Mouse (Mus musculus) embryonic facial prominence, embryonic 14.5 days (tissue): Measurements from ENCODE around the gene Cacna2d3. TPM values are rescaled to one million over a fixed set of nuclear protein-coding genes. Genes with fewer than 3 reads are reported as not detected.
A peak's percentile ranks its signal among the peaks of the same experiment; 100 is the strongest.

Experiments
- ATAC-seq: fragments of 200-750 bp; cut with Nextera tagmentation; 2 replicates; pipeline ENCODE4 v1.8.0; 2017; ENCODE audit warnings: low read depth, moderate number of reproducible peaks, moderate TSS enrichment
- DNase-seq: peaks from one replicate; pipeline ENCODE4 v3.0.0-alpha.2; 2015; ENCODE audit warnings: low spot score
- H3K27ac ChIP-seq: fragments of 300-500 bp; sonication (generic); replicated peaks from 2 replicates; pipeline ENCODE4 v1.5.1; 2014; ENCODE audit warnings: low read depth, mild to moderate bottlenecking, low read length, moderate library complexity
- H3K27me3 ChIP-seq: fragments of 300-500 bp; sonication (generic); replicated peaks from 2 replicates; pipeline ENCODE4 v1.6.1; 2014; ENCODE audit warnings: low read length; ENCODE audit not compliant: control insufficient read depth, insufficient read depth
- H3K36me3 ChIP-seq: fragments of 300-500 bp; sonication (generic); 2 replicates; pipeline ENCODE4 v1.6.1; 2014; ENCODE audit warnings: low read length, mixed read lengths; ENCODE audit not compliant: control insufficient read depth, insufficient read depth
- H3K4me1 ChIP-seq: fragments of 300-500 bp; sonication (generic); 2 replicates; pipeline ENCODE4 v1.6.1; 2014; ENCODE audit warnings: antibody characterized with exemption, low read length; ENCODE audit not compliant: control insufficient read depth, insufficient read depth
- H3K4me2 ChIP-seq: fragments of 300-500 bp; sonication (generic); 2 replicates; pipeline ENCODE4 v1.6.1; 2014; ENCODE audit warnings: low read depth, mild to moderate bottlenecking, low read length, moderate library complexity, mixed read lengths
- H3K4me3 ChIP-seq: fragments of 300-500 bp; sonication (generic); 2 replicates; pipeline ENCODE4 v1.5.1; 2014; ENCODE audit warnings: low read depth, mild to moderate bottlenecking, low read length
- H3K9ac ChIP-seq: fragments of 300-500 bp; sonication (generic); 2 replicates; pipeline ENCODE4 v1.6.1; 2014; ENCODE audit warnings: low read depth, mild to moderate bottlenecking, low read length, moderate library complexity, mixed read lengths
- H3K9me3 ChIP-seq: fragments of 300-500 bp; sonication (generic); 2 replicates; pipeline ENCODE4 v1.6.1; 2016; ENCODE audit warnings: low read length; ENCODE audit not compliant: control insufficient read depth
- WGBS: fragments of 180-500 bp; shearing (Covaris S2); extraction: QIAGEN DNeasy Blood & Tissue Kit; methylation state at CpG from one replicate; pipeline ENCODE4 v1.1.7; 2014; 5-methylcytosine and 5-hydroxymethylcytosine counted together
- polyA plus RNA-seq: library from polyadenylated mRNA; unstranded; fragments of >200 nt; fragmentation: Nextera tagmentation; extraction: Ambion mirVana; gene quantifications from 2 replicates; pipeline ENCODE4 v1.2.1, GENCODE M21; 2014

Cacna2d3 gene
- polyA plus RNA-seq, 1 experiment from 2014 or later, result 16.4 TPM

DNA sequence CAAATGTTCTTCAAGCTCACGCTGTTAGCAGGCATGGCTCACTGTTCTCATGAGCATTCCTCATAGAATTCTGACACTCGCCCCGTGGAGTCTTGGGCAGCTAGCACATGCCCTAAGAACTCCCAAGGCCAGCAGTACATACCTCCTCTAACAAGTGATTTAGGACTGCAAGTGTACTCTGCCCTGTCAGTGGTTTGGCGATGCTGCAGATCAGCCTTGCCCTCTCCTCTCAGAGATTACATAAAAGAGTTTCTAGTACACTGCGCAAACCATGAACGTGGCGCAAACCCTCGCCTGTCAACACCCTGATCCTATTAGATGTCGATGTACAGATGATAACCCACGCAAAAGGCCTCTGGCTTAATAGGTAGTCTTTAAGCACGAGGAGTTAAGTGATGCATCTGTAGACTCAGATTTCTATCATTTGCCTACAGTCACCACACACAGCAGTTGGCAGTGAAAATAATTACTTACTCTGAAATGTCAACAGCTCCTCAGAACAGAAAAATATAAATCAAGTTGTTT lies 691.7 kb downstream of the Cacna2d3 start:
- Histone ChIP-seq H3K4me1 (peaks cover 25% of the 10 kb centered on the region), H3K27ac (peak overlapping the region; percentile 65; the same call in 1 of the 2 replicates), H3K27me3 (no peaks in the 10 kb centered on the region), H3K9me3 (no peaks in the 10 kb centered on the region), H3K4me2 (no peak overlapping the region), H3K9ac (no peak overlapping the region), H3K36me3 (no peaks in the 10 kb centered on the region), H3K4me3 (no peak overlapping the region)
- no peak for ATAC-seq
- 51% methylated on average over 11 of the region's 11 CpGs for WGBS
- peak; percentile 24 for DNase-seq

DNA sequence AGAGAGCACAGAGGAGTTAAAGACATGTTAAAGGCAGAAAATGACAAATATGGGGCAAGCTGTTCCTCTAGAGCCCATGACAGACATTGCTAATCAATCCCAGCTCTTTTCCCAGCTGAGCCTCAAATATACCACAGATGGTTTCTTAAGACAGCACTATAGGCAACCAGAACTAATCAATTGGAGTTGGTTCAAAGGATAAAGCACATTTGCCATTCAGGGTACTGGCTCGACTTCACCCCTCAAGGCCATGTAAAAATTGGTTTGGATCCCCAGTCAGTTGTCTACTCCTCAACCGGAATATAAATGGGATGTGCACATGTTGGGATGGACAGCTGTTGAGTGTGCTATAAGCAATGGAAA lies 692.6 kb downstream of the Cacna2d3 start:
- no peaks in the 10 kb centered on the region for H3K9me3 ChIP-seq
- peak overlapping the region; percentile 26; the same call in 1 of the 2 replicates for H3K4me2 ChIP-seq
- no peak overlapping the region for H3K4me3 ChIP-seq
- H3K36me3 ChIP-seq, result no peaks in the 10 kb centered on the region
- H3K27me3 ChIP-seq, result no peaks in the 10 kb centered on the region
- H3K9ac ChIP-seq, result no peak overlapping the region
- WGBS, result 34% methylated on average over 2 of the region's 2 CpGs
- ATAC-seq, result peak; percentile 76
- DNase-seq, result peak; percentile 91
- H3K4me1 ChIP-seq, result peaks cover 25% of the 10 kb centered on the region
- peak overlapping the region; percentile 83; the same call in 1 of the 2 replicates for H3K27ac ChIP-seq

DNA sequence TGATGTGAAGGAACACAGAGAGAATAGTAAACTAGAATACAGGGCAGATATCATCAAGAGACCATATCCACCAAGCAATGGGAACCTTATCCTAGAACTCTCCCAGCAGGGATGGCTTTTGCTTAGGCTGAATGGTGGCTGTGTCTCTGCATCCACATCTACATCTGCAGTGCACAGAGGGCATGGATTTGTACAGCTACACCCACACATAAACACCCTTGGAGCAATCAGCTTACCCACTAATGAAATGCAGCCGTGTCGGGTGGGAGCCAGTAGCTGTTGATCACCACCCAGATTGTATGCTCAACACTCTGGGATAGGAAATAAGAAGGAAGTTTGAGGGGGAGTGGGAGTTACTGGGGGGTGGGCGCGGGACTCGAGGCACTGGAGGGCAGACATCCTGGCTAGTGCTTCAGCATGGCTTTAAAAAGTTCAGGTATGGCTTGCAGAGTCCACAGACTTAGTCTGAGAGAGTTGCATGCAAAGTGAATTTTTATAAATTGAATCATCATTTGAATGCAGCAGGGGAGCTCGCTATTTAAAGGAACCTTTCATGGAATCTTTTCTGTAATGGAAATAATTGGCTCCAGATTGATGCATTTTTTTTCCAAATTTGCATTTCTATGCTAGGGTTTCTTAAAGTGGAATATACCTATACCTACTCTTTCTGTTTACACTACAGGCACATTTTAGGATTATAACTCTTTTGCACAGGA lies 693.1 kb downstream of the Cacna2d3 start:
- DNase-seq, result peak; percentile 75
- H3K4me2 ChIP-seq, result peak overlapping the region; percentile 26

DNA sequence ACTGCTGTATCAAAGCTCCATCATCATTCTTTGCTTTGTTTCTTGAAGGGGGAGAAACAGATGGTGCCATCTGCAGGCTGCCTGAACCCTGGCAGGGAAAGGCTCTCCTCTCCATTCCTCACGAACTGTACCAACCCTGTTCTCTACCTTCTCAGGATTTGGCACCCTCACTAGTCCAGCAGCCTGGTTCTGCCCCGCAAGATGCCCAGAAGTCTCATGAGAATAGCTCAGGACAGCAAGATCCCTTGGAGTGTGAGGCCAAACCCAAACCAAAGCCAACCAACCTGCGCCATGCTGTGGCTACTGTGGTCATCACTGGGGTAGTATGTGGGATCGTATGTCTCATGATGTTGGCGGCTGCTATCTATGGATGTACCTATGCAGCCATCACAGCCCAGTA lies 694.4 kb downstream of the Cacna2d3 start:
- H3K27ac ChIP-seq, result peak overlapping the region; percentile 83

More for the DNA sequence above, 693.1 kb downstream of the Cacna2d3 start:
- no peak overlapping the region for H3K4me3 ChIP-seq
- no peaks in the 10 kb centered on the region for H3K36me3 ChIP-seq
- H3K27me3 ChIP-seq, result no peaks in the 10 kb centered on the region
- peaks cover 25% of the 10 kb centered on the region for H3K4me1 ChIP-seq
- H3K9me3 ChIP-seq, result no peaks in the 10 kb centered on the region
- H3K9ac ChIP-seq, result no peak overlapping the region
- peak overlapping the region; percentile 83 for H3K27ac ChIP-seq
- 27% methylated on average over 6 of the region's 6 CpGs for WGBS
- ATAC-seq, result peak; percentile 70

DNA sequence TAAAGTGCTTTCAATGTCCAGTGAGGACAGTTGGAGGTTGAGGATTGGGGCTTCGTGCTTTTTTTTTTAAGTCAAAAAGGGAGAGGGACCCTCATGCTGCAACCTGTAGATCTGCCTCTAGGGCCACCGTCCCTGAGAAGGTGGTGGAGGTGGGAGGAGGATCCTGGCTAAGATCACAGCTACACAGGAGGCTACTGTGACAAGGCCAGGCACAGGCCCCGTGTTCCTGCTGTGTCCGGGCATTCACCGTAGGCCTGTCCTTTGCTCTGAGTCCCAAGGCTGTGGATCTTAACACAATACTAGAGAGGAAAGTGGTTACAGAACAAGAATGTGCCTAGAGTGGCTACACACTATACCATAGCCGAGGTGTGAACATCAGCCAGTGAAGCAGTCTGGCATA lies 696.3 kb downstream of the Cacna2d3 start:
- no peak overlapping the region for H3K4me3 ChIP-seq
- 84% methylated on average over 6 of the region's 6 CpGs for WGBS
- H3K27ac ChIP-seq, result no peak overlapping the region
- H3K9ac ChIP-seq, result no peak overlapping the region
- ATAC-seq (no peak), DNase-seq (no peak)
- H3K4me2 ChIP-seq, result no peak overlapping the region
- H3K36me3 ChIP-seq, result no peaks in the 10 kb centered on the region
- H3K9me3 ChIP-seq, result no peaks in the 10 kb centered on the region
- H3K4me1 ChIP-seq, result peaks cover 23% of the 10 kb centered on the region
- H3K27me3 ChIP-seq, result no peaks in the 10 kb centered on the region

More for the DNA sequence above, 694.4 kb downstream of the Cacna2d3 start:
- H3K4me3 ChIP-seq, result no peak overlapping the region
- H3K4me2 ChIP-seq, result no peak overlapping the region
- ATAC-seq (no peak), DNase-seq (no peak)
- 88% methylated on average over 5 of the region's 5 CpGs for WGBS
- H3K36me3 ChIP-seq, result no peaks in the 10 kb centered on the region
- H3K27me3 ChIP-seq, result no peaks in the 10 kb centered on the region
- H3K4me1 ChIP-seq, result peaks cover 28% of the 10 kb centered on the region
- no peak overlapping the region for H3K9ac ChIP-seq
- no peaks in the 10 kb centered on the region for H3K9me3 ChIP-seq

DNA sequence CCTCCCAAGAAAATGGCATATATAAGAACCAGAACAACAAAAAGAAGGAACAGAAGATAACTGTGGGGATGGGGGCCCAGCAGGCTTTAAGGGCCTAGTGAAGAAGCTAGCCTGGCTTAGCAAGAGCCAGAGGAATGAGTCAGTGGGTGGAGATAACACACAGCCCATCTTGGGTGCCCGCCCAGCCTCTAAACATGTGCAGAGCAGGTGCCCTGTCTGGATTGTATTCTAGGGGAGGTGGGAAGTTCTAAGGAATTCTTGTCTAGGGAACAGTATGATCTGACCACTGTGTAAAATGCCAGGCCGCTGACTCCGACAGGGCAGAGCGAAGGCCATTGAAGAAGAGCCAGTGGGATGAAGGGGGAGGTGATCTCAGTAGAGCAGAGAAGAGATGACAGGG lies 698.4 kb downstream of the Cacna2d3 start:
- H3K4me2 ChIP-seq, result no peak overlapping the region
- no peaks in the 10 kb centered on the region for H3K9me3 ChIP-seq
- no peak overlapping the region for H3K4me3 ChIP-seq
- 90% methylated on average over 4 of the region's 4 CpGs for WGBS
- DNase-seq (no peak), ATAC-seq (no peak)
- H3K4me1 ChIP-seq, result peaks cover 13% of the 10 kb centered on the region
- H3K9ac ChIP-seq, result no peak overlapping the region
- H3K27me3 ChIP-seq, result no peaks in the 10 kb centered on the region
- H3K27ac ChIP-seq, result no peak overlapping the region
- H3K36me3 ChIP-seq, result no peaks in the 10 kb centered on the region

DNA sequence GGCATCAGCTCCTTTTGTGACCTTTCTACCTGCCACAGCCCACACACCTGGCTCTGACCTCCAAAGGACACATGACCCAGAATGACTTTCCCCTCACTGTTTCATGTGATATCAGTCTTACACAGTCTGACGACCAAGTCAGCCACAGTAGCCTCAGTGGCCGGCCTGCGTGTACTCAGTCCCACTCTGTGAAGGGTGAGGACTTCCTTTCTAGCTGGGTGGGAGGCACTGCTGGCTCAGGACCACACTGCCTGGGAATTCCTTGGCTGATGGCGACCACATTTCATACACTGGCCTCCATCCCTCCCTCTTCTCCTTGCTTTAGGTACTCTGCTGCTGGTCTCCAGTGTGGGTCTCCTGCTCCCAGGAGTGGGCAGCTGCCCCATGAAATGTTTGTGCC lies 700.4 kb downstream of the Cacna2d3 start:
- Histone ChIP-seq H3K4me2 (no peak overlapping the region), H3K9me3 (no peaks in the 10 kb centered on the region), H3K27me3 (no peaks in the 10 kb centered on the region), H3K4me3 (no peak overlapping the region), H3K36me3 (no peaks in the 10 kb centered on the region), H3K4me1 (peaks cover 18% of the 10 kb centered on the region), H3K9ac (no peak overlapping the region), H3K27ac (no peak overlapping the region)
- DNase-seq (no peak), ATAC-seq (no peak)
- WGBS, result 78% methylated on average over 4 of the region's 4 CpGs

DNA sequence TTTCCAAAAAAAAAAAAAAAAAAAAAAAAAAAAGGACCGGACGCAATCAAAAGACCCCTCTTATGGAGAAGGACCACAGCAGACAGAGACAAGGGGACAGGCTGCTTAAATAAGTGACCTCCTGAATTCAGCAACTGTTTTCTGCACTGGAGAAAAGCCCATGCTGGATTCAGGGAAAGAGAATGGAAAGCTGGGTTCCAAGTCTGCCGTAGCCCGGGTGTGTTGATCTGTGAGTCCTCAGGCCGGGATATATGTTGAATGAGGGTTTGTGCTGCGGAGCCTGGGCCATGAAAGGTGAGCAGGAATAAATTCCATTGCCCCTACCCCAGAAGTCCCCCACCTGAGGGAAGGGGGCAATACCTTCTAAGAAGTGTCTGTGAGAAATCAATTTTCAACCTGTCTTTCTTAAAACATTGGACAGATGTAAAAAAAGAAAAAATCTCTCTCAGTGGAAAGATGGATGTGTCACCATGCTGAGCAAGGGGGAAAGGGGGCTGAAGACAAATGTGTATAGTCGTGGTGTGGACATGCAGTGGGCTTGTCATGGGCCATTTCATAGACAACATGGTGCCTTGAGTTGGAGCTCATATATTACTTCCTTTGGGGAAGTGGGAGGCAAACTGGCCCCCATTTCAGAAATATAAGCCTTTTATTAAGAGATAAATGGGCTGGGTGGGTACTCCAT lies 703.2 kb downstream of the Cacna2d3 start:
- no peak overlapping the region for H3K4me2 ChIP-seq
- no peak overlapping the region for H3K9ac ChIP-seq
- H3K4me3 ChIP-seq, result no peak overlapping the region
- DNase-seq (no peak), ATAC-seq (peak; percentile 30; the same call in 1 of the 2 replicates)
- WGBS, result 28% methylated on average over 7 of the region's 7 CpGs
- H3K36me3 ChIP-seq, result no peaks in the 10 kb centered on the region
- peaks cover 25% of the 10 kb centered on the region for H3K4me1 ChIP-seq
- H3K9me3 ChIP-seq, result no peaks in the 10 kb centered on the region
- no peaks in the 10 kb centered on the region for H3K27me3 ChIP-seq
- H3K27ac ChIP-seq, result no peak overlapping the region
